Mouse (Mus musculus) left cerebral cortex, postnatal 36 days (tissue): ENCODE data around the gene Krt7. TPM values are rescaled to one million over a fixed set of nuclear protein-coding genes. Genes with fewer than 3 reads are reported as not detected.

Experiments
- DNase-seq, 2 experiments: peaks; one replicate each; pipeline ENCODE4 v3.0.0; 2021 to 2022; ENCODE audit warnings: low spot score in 2 of 2, mixed read lengths in 1 of 2
- intact Hi-C: fragments of 180-260 bp; cut with DNase I; formaldehyde crosslinking; loops from one replicate; pipeline ENCODE4 v1.15.1; 2025
- total RNA-seq, 2 experiments: library from RNA; stranded (reverse); gene quantifications; 2 replicates each; pipeline ENCODE4 v1.2.3; 2021

Krt7 gene
- total RNA-seq, 2 experiments from 2014 or later: 0.07 TPM; not detected in 1

DNA sequence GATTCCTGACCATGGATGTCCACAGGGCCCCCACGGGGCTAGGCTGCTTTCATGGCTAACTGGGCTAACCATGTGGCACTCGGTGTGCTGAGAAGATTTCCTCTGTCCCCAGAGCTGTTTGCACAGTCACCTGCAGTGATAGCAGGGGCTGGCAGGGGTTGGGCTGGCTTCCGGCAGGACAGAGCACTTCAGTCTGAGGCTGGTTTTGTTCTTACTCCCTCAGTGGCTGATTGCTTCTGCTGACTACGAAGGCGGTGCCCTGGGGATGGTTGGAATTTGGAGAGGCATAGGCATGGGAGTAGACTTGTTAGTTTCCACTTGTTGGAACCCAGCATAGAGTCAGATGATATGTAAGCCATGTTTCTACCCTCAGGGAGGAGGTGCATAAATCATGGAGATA, 14.1 kb downstream of the Krt7 start:
- DNase-seq: no peak
- intact Hi-C loops: no loop called here

DNA sequence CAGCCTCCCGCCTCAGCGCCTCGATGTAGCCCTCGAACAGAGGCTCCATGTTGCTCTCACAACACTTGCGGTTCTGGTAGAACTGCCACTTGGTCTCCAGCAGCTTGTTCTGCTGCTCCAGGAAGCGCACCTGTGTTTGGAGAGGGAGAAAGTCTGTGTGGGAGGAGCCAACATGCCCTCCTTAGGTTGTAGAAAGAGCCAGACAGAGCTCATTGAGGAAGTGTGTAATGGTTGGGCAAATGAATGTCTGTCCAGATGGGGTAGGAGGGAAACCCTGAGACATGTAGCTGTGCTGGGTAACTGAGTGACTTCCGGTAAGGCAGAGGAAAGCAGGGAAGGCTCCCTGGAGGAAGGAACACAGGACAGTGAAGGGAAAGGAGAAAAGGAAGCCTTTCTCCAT, 25.8 kb downstream of the Krt7 start:
- intact Hi-C loops: no loop called here
- DNase-seq: no peak

DNA sequence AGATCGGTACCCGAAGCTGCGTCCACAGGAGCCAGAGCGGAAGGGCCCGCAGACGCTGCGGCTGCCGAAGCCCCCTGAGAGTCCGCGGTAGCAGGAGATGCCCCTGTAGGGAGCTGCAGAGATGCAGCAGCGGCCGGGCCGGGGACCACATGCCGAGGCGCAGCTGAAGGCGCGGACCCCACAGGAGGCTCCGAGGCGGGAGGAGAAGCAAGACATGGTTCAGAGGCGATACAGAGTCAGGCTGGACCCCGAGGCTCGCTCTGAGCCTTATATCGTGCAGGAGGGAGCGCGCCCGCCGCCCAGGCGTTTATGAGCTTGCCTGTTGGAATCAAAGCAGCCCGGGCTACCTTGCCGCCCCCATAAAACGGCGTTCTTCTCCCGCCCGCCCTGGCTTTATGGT, 27.7 kb downstream of the Krt7 start, which contains the start of gene Krt87:
Krt87 (minus strand) TSS at position 250 of the 400 bp plus-strand sequence.
- intact Hi-C loops: no loop called here
- DNase-seq: no peak

DNA sequence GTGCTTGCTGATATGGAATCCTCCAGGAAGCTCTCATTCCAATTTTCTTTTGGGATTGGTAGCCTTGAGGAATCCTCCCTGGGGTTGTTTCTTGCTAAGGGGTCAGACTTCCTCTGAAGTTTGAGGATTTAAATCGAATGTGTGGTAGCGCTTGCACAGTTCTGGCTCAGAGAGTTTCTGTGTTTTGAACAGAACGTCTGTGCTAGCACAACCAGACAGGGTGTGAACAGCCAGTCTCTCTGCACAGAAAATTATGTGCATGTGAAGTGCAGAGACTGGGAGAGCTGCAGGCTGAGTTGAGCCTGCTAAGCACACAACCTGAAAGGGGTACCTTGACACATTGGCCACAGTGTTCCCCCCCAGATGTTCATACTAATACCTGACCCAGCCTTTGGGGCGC, 30.0 kb downstream of the Krt7 start:
- peak in 1 of 2 experiments; percentile 13 for DNase-seq
- intact Hi-C loops: no loop called here

DNA sequence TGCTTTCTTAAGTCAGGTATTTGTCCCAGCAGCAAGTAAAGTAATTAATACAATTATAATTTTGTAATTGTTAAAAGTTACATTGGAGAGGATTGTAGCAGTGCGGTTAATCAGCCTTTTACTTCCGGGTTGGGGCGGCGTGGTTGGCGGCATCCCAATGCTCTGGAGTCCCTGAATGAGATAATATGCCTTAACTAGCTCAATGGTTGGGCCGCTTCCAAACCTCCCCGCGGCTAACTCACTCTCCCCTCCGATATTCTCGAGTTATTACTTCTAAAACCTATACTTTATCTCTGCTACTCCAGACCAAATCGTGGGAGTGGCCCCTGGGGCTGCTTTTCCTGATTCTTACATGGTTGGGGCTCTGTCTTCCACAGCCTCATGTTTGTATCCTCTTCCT, 35.7 kb downstream of the Krt7 start:
- intact Hi-C loops: no loop called here
- DNase-seq: no peak

DNA sequence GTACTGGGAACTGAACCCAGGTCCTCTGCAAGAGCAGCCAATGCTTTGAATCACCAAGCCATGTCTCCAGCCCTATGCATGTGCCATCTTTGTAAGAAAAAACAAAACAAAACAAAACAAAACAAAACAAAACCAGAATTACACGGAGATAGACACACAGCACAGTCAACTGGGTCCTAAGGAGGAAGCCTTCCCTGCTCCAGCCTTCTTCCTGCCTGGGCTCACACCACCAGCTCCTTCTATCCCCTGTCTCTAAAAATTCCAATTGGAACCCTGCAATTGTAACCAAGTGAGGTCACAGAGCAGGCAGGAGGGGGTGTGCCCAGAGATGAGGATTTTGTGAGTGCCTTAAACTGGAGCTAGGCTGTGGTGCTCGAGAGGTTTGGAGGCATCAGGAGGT, 36.6 kb downstream of the Krt7 start, which contains the start of gene Krt88:
Krt88 (plus strand) TSS at position 301 of the 400 bp plus-strand sequence.
- intact Hi-C loops: no loop called here
- no peak for DNase-seq

DNA sequence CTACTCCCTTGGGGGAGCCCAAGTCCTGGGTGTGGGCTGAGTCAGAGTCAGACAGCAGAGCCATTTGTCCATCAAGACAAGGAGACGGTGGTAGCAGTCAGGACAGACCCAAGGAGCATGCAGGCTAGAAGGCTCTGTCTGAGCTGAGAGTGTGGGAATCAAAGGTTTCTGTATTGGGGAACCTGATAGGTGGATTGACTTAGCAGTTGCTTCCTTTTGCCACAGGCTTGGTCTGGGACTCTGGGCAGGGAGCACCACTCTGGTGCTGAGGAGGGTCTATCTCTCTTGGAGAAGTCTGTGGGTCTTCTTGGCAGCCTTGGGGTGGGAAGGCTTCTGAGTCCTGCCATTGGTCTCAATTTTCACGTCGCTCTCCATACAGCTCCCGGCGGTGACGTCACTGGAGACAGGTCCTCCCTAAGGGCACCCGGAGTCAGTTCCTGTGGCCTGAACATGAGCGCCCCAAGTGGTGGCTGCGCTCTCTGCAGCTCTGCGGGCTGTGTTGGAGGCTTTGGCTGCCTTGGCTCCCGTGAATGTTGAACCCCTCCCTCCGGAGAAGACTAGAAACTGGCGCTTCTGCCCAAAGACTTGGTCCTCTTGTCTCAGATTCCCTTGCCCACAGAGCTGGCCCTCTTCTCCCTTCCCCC, 42.4 kb downstream of the Krt7 start:
- DNase-seq: peak; percentile 59 to 60
- intact Hi-C loops: no loop called here

DNA sequence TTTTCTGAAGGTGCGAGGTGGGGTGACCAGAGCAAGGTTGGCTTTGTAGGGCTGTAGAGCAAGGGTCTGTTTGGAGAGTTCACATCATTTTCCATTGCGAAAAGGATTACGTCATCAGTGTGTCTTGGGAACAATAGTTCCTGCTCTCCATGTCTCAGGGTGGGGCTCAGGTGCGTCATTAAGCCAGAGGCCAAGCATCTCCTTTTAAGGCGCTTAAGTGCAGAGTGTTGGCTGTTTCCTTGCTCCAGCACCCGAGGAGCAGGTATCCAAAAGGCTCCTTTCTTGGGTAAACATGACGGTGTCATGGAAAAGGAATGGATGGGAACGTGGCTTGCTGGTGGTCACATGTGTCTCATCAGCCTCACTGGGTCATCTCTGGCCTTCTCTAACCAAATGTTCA, 43.9 kb downstream of the Krt7 start:
- intact Hi-C loops: no loop called here
- no peak for DNase-seq

DNA sequence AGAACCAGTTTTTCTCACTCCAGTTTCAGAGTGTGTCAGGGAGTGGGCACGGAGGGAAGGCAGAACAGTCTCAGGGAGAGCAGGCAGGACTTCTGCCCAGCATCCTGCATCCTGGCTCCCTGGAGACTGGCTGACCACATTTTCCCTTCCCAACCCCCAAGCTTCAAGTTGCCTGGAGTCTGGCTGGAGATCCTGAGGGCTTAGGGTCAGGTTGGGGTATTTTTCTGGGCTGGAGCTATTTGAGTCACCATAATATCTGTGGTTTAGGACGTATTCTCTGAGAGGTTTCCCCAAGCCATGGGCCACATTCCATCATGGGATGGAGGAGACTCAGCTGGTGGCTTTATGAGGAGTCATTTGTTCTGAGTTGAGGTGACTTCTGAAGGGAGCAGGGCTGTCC, 44.4 kb downstream of the Krt7 start:
- no peak for DNase-seq
- intact Hi-C loops: no loop called here

DNA sequence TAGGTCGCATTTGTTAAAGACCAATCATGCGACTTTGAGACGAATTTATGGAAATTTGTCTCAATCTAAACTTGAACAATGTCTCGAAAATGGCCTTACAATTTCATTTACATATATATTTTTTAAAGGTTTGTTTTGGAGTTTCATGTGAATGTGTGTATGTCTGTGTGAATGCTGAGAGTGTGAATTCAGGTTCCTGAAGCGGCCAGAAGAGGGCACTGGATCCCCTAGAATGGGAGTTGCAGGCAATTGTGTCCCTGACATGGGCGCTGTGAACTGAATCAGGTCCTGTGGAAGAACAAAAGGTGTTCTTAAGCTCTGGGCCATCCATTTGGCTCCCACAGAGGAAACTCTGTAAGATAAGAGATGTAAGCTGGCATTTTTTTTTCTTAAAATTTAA, 45.0 kb downstream of the Krt7 start:
- intact Hi-C loops: no loop called here
- DNase-seq: no peak

DNA sequence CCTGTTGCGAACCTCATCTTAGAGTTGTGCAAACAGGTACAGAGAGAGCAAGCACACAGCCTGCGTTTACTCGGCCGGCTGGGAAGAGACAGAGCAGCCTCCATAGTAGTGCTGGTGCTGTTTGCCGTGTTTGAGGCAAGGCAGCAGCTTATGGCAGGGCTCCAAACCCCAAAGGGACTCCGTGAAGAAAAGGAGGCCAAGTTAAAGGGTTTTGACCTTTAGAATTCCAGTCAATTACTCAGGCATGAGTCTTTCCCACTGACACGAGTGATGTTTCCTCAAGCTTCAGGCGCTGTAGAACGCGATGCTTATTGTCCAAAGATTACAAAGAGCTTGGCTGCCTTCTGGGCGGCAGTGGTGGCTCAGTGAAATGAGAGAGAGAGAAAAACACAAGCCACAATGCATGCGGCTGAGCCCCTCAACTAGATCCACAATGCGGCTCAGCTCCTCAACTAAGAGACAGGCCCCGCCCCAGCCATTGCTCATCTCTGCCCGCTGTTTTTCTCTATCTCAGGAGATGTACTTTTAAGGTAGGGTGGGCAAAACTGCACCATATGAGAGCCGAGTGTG, 47.6 kb downstream of the Krt7 start:
- DNase-seq: no peak
- intact Hi-C loops: no loop called here

DNA sequence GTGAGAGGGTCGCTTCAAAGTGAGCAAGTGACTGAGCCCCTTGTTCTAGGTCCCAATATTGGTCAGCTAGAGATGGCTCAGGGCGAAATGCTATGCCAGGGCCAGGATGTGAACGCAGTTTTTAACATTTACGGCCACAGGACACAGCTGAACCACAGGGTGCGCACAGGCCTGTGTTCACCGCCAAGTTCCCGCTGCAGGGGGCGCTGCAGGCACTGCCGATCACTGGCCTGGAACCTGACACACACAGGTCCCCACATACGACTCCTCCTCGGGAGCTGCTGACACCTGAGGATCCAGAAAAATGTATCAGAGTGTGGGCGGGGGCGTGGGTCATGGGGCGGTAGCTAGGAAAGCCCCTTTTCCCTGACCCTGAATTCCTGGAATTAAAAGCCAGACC, 48.4 kb downstream of the Krt7 start:
- intact Hi-C loops: no loop called here
- DNase-seq: no peak

DNA sequence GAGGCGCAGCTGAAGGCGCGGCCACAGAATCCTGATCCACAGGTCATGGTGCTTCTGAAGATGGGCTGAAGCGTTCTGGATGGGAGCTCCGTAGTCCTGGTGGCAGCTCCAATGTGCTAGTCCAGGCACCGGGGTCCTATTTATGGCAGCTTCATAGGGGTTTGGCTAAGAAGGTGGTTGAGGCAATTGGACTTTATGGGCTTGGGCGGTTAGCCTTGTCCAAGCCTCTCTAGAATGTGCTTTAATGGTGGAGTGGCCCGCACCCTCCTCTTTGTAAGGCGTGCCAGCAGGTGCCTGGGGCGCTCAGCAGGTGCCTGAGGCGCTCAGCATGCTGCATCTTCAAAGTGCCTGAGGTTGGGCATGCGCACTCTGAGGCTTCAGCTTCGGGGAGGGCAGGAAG, 52.8 kb downstream of the Krt7 start, which contains the start of gene Krt81:
Krt81 (minus strand) TSS at position 101 of the 400 bp plus-strand sequence.
- DNase-seq: no peak
- intact Hi-C loops: no loop called here

DNA sequence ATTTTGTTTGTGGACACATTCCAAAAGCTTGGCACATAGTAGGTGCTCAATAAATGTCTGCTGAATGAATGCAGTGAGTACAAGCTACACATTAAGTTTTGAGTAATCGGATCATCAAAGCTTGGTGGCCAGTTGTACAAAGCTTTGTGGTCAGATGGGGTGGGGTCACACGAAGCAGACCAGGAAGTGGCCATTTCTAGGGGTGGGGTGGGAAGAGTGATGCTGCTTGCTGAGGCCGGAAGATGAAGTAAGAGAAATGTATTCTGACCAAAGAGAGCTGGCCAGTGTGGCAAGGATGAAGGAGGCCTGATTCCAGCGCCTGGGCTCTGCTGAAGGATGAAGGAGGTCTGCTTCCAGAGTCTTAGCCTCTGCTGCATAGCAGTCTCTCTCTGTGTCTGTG, 58.2 kb downstream of the Krt7 start:
- intact Hi-C loops: no loop called here
- DNase-seq: no peak

DNA sequence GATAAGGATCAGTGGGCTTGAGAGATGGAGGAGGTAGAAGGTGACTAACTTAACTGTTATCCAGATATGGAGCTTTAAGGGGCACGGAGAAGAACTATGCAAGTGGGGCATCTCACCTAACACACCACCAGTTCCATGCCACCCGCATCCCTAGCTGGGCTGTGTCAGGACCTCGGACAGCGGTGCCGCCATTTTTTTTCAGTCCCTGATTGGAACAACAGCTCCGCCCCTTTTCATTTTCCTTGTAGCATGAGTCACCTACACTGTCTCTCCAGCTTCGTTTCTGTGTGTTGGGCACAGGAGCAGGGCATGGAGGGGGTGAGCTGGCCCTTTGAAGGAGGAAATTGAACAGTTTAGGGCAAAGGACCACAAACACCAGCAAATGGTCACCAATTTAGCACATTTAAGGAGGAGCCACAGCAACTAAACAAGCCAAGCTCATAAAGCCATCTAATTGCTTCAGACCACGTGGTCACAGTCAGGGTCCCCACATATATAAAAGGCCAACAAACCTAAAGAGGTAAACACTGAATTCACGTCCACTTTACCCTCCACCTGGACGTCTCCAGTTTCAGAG, 62.2 kb downstream of the Krt7 start, which contains the start of gene Krt86:
Krt86 (plus strand) TSS at position 527 of the 577 bp plus-strand sequence.
- DNase-seq: no peak
- intact Hi-C loops: no loop called here

DNA sequence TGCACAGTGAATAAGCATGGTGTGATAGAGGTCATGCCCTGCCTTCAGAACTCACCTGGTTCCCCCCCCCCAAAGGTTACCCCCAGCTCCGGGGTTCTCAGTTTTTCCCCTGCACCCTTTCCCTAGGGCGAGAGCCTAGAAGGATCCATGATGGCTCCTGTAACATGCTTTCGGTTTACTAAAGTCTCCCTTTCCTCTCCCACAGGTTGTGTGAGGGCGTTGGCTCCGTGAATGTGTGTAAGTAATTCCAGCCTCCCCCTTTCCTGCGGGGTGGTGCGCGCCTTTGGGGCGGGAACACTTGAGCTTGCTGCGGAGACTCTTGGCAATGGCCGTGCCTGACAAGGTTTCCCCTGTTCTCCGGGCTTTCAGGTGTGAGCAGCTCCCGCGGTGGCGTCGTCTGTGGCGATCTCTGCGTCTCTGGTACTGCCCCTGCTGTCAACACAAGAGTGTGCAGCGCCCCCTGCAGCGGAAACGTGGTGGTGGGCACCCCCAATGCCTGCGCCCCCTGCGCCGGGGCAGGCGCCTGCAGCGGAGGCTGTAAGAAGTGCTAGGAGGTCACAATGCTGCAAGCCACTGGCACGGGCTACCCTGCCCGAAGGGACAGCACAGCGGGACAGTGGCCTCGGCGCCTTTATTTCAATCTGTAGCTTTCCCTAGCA, 68.3 kb downstream of the Krt7 start:
- intact Hi-C loops: no loop called here
- peak; percentile 24 to 45 for DNase-seq

DNA sequence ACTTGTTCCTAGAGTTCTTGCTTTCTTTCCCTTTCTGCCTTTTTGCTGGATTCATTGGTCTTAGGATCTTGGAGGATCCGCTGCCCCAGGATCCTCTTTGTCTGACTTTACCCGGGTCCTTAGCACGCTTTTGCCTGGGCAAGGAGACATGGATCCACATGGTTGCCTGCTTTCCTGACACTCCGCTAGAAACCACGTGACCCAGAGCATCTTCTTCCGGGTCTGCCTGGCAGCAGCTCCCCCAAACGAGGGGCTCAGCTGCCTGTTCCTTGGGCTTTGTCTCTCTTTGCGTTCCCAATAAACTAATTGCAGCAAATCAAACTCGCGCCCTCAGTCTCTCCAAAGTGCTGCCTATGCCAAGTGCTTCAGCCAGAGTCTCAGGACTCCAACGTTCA, 68.8 kb downstream of the Krt7 start:
- no peak for DNase-seq
- intact Hi-C loops: no loop called here
